Mouse (Mus musculus): ENCODE measurements around the gene Olfr968.

The Olfr968 gene

GRCm38 (mm10) chr9:39783153-39783552, at the start of gene Olfr968:
Olfr968 (minus strand) TSS chr9:39783253.
- no peak for DNase-seq (ENCODE audit: low spot score in 2 of 2)

GRCm38 (mm10) chr9:39808560-39808959, 25.5 kb upstream of the Olfr968 start, which contains the start of gene Olfr970:
Olfr970 (plus strand) TSS chr9:39808860.
- no peak for DNase-seq (ENCODE audit: low spot score in 2 of 2)

DNA sequence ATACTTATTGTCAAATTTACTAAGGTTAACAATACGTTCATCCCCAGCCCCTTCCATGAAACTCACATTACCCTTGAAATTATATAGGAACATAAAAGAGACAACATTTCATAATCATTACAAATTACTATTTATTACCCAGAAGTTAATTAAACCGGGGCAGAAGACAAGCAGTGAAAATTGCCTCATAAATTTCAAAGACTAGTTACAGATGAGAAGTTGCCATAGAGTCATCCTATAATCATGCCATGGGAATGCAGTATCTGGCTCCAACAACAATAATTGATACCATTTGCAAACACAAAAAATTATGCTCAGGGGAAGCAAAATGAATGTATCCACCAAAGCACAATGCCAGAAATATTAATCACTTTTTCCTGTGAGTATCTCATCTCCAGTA, 7.5 kb upstream of the Olfr968 start, which contains the start of gene Olfr969:
Olfr969 (plus strand) TSS at position 388 of the 400 bp plus-strand sequence.
- no peak for DNase-seq (ENCODE audit: low spot score in 2 of 2)

DNA sequence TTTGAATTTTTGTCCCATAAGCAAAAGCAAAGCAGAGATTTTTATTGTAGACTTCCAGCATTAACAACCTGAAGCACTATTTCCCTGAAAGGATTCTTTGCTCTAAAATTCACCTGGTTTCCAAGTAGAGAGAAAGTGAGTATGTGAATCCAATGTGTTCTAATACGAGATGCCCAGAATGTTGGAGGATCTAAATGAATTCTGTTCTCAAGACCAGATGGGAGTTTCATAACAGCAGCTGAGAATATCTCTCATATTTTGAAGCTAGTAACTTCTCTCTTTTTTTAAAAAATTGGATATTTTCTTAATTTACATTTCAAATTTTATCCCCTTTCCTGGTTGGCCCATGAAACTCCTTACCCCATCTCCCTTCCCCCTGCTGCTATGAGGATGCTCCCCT, 36.6 kb downstream of the Olfr968 start:
- no peak for DNase-seq (ENCODE audit: low spot score in 2 of 2)

GRCm38 (mm10) chr9:39745949-39746348, 37.1 kb downstream of the Olfr968 start, which contains the start of gene Olfr967:
Olfr967 (plus strand) TSS chr9:39746249.
- DNase-seq (ENCODE audit: low spot score in 2 of 2), result no peak

- DNase-seq (ENCODE audit: low spot score in 2 of 2), result no peak
Measured at GRCm38 (mm10) chr9:39740741-39741140, 42.3 kb downstream of the Olfr968 start.

GRCm38 (mm10) chr9:39730678-39731077, 52.4 kb downstream of the Olfr968 start, which contains the start of gene Olfr150:
Olfr150 (plus strand) TSS chr9:39730978.
- DNase-seq (ENCODE audit: low spot score in 2 of 2), result no peak
